Mouse (Mus musculus) cortical plate, adult 2 months (tissue): ENCODE measurements around the gene Ddx51. TPM values are rescaled to one million over a fixed set of nuclear protein-coding genes. Genes with fewer than 3 reads are reported as not detected.

Experiments used
- H3K27ac ChIP-seq: fragments of 200-500 bp; 2 replicates; pipeline ENCODE4 v1.5.1; 2012; ENCODE audit warnings: low read length, control low read depth, inconsistent platforms; ENCODE audit not compliant: insufficient read depth
- H3K4me1 ChIP-seq: fragments of 200-500 bp; 2 replicates; pipeline ENCODE4 v1.6.1; 2011; ENCODE audit warnings: low read length; ENCODE audit not compliant: control insufficient read depth, insufficient read depth
- H3K4me3 ChIP-seq: fragments of 200-500 bp; 2 replicates; pipeline ENCODE4 v1.5.1; 2011; ENCODE audit warnings: mild to moderate bottlenecking, low read length, control low read depth; ENCODE audit not compliant: insufficient read depth
- CTCF ChIP-seq: fragments of 200-500 bp; IDR thresholded peaks from 2 replicates; pipeline ENCODE4 v1.5.1; 2011; ENCODE audit warnings: mild to moderate bottlenecking, control low read depth, low read length; ENCODE audit not compliant: insufficient read depth; ENCODE audit errors: extremely low read depth
- POLR2A ChIP-seq: fragments of 200-500 bp; IDR thresholded peaks from 2 replicates; pipeline ENCODE4 v1.6.1; 2011; ENCODE audit warnings: mild to moderate bottlenecking, low read length, control low read depth; ENCODE audit not compliant: insufficient read depth; ENCODE audit errors: extremely low read depth
- polyA plus RNA-seq: library from polyadenylated mRNA; depleted of rRNA; stranded (reverse); fragments of >200 nt; gene quantifications from 2 replicates; pipeline ENCODE4 v1.2.3, GENCODE M21; 2012

Gene Ddx51
- polyA plus RNA-seq, 1 experiment = 24.6 TPM

DNA sequence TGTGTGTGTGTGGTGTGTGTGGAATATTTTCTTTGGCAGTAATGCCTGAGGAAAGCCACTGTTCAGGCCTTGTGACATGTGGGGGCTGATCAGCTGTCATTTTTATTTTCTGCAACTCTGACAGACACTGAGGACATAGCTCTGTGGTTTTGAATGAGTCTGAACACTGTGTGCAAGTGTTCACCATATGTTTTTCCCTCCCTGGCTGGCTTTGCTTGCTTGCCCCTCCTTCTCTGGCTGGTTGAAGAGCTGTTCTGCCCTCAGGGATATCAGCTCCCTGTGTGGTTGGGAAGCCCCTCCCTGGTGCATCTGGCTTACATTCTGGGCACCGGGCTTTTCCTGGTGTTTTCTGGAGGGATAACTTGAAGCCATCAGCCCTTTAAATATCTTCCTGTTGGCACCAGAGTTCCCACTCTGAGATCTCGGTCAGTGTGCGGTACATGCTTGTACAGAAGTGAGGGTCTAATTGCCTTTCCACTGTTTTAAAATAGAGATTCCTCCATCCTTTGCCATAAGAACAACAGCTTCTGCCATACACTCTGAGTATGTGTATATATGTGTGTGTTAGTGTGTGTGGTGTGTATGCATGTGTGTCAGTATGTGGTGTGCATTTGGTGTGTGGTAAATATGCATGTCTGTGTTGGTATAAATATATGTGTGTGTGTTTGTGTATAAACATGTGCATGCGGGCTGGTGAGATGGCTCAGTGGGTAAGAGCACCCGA is 41.7 kb upstream of the Ddx51 start:
- no peak overlapping the region for H3K4me3 ChIP-seq
- H3K4me1 ChIP-seq = no peaks in the 10 kb centered on the region
- H3K27ac ChIP-seq = no peak overlapping the region
- TF ChIP-seq POLR2A (no peak), CTCF (no peak)

DNA sequence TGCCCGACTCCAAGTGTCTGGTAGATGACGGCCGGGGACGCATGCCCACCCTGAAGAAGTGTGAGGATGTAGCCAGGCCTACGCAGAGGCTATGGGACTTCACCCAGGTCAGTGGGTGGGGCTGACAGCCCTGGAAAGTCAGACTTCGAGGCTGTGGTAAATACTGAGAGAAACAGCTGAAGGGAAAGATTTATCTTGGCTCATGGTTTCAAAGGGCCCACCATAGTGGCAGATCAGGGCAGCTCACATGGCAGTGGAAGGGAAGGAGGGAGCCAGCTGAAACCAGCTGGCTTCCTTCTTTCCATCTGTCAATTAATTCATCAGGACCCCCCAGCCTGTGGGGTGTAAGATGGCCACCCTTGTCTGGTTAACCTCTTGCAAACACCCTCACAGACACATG is 34.0 kb upstream of the Ddx51 start:
- Histone ChIP-seq H3K27ac (no peak overlapping the region), H3K4me3 (no peak overlapping the region), H3K4me1 (no peaks in the 10 kb centered on the region)
- TF ChIP-seq POLR2A (no peak), CTCF (no peak)

DNA sequence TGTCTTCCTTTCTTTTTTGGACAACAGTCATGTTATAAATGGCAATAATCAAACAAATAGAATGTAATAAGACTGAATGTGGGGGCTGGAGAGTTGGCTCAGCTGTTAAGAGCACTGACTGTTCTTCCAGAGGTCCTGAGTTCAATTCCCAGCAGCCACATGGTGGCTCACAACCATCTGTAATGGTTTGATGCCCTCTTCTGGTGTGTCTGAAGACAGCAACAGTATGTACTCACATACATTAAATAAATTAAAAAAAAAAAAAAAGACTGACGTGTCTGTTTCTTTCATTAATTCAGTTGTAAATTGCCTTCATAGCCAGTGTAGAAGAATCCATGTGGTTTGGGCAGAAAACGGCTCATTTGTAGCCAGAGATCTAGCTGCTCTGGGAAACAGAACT is 28.9 kb upstream of the Ddx51 start:
- H3K4me1 ChIP-seq = no peaks in the 10 kb centered on the region
- no peak for TF ChIP-seq POLR2A
- 0 out of 2 replicates have a peak, but pooled peaks have one; percentile 1 for TF ChIP-seq CTCF
- H3K27ac ChIP-seq = no peak overlapping the region
- H3K4me3 ChIP-seq = no peak overlapping the region

DNA sequence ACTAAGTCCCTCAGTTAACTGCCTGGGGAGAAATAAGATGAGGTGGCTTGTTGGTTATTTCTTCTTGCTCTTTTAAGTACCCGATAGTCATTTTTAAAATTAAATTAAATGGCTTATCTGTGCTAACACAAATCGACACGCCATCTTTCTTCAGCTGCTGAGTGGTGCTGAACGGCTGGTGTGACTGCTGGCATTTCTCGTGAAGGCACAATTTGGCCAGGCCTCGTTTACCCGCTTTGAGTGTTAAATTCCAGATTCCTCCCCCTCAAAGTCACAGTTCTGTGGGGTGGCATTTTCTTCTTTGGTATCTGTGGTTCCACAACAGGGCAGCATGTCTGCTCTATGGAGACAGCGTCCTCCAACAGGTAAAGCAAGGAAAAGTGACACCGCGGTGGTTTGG is 25.9 kb upstream of the Ddx51 start:
- Histone ChIP-seq H3K4me3 (no peak overlapping the region), H3K4me1 (no peaks in the 10 kb centered on the region), H3K27ac (no peak overlapping the region)
- TF ChIP-seq CTCF (no peak), POLR2A (no peak)

DNA sequence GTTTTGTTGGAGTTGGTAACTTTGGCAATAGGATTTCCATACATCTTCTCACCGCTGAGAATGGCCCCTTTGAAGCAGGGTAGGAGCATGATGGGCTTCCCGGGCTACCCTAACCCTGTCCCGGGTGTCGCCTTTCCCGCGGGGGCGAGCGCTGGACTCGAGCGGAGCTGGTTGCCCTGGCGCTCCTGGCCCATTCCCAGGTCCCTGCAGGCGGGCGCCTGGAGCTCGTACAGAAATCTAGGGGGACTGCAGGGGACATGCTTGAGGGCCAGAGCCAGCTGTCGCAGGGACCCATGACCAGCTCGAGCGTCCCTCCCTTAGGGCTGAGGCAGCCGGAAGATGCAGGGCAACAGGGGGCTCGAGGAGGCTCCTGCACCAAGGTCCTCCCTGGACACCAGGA is 25.1 kb upstream of the Ddx51 start:
- Histone ChIP-seq H3K4me3 (no peak overlapping the region), H3K27ac (no peak overlapping the region), H3K4me1 (no peaks in the 10 kb centered on the region)
- TF ChIP-seq CTCF (no peak), POLR2A (no peak)

DNA sequence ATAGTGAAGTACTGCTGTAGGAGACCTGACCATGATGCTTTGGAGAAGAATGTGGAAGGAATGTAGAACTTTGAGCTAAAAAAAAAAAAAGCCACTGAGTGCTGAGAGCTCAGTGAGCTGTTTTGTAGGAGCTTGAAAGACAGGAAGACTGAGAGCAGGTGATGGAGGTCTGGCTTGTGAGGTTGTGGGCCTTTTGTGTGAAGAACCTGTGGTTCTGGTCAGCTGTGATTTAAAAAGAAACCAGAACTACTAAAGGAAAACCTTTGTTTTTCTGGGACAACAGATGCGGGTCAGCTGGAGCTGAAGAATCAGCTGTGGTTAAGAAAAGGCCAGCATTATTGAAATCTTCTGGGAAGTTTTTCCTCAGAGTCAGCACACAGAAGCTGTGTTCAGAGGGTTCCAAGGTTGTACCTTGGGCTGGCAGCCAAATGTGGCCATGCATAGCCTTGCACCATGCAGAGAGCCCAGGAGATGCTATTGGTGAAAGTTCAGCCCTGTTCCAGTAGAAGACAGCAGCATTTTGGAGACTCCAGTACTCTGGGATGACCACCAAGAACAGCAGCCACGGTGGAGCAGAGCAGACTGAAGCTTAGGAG is 23.6 kb upstream of the Ddx51 start:
- H3K4me1 ChIP-seq = no peaks in the 10 kb centered on the region
- TF ChIP-seq CTCF (no peak), POLR2A (no peak)
- no peak overlapping the region for H3K27ac ChIP-seq
- H3K4me3 ChIP-seq = no peak overlapping the region

DNA sequence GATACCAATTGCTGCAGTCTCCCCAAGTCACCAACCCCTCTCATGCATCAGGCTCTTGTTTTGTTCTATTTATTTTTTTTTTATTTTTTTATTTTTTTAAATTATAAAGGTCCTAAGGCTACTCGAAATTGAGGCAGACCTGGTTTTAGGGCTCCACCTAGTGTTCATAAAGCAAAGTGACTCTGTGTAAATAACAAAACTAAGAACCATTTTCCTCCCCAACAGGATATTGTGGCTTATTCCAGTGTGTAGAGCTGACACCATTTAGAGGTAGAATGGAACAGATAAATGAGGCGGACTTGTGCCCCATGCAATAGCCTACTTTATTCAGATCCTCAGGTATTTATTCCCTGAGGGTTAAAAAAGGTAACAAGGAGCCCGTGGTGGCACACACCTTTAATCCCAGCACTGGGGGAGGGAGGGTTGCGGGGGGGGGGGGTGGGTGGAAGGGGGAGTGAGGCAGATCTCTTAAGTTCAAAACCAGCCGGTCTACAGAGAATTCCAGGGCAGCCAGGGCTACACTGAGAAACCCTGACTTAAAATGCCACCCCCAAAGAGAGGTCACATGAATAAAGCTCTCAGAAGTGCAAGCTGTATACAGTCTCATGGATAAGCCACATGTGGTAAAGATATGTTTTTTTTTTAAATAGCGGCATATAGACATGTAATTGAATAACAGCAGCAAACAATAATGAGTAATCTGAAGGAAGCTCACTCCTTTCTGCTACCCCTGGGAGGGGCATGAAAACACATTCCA is 17.1 kb upstream of the Ddx51 start:
- no peak overlapping the region for H3K4me3 ChIP-seq

DNA sequence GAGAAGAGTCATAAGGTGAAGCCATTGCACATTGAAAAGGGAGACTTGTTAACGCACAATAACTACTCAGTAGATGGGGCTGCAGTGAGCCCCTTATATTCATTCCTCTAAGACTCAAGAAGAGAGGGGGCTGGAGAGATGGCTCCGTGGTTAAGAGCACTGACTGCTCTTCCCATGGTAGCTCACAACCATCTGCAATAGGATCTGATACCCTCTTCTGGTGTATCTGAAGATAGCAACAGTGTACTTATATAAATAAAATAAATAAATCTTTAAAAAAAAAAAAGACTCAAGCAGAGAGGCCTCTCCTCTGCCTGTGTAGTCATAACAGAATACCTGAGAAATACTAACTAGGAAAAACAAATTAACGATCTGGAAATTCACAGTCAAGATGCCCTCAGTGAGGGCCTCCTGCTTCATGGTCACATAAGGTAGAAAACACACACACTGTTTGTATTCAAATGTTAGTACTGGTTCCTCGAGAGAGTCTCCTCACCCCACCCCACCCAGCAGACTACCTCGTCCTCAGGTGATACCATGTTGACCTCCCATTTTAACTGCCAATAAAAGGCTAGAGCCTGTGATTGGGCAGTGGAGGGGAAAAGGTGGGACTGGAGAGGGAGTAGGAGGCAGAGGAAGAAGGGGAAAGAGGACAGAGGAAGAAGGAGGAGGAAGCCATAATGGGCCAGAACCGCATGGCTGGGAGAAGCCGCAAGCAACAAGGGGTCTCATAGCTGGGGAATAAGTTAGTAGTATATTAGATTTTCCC is 14.8 kb upstream of the Ddx51 start:
- no peak overlapping the region for H3K4me3 ChIP-seq
- no peak overlapping the region for H3K27ac ChIP-seq
- no peak for TF ChIP-seq CTCF
- H3K4me1 ChIP-seq = no peaks in the 10 kb centered on the region

More for the DNA sequence above, 17.1 kb upstream of the Ddx51 start:
- TF ChIP-seq POLR2A (no peak), CTCF (0 out of 2 replicates have a peak, but pooled peaks have one; percentile 29)
- H3K4me1 ChIP-seq = no peaks in the 10 kb centered on the region
- no peak overlapping the region for H3K27ac ChIP-seq

DNA sequence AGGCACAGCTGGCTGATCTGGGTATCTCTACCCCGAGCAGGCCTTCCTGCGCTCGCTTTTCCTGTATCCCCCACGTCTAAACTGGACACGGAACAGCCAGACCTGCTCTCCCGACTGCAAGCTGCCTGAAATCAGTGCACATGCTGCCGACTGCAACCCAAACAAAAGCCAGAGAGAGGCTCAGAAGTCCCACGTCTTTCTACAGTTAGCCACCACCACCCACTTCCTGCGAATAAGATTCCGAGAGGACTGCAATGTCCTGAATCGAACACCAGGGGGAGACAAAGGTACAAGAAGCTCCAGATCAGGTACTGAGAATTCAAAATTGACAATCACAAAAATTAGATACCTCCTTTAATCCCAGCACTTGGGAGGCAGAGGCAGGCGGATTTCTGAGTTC is 13.8 kb upstream of the Ddx51 start:
- H3K4me1 ChIP-seq = no peaks in the 10 kb centered on the region
- no peak overlapping the region for H3K27ac ChIP-seq
- TF ChIP-seq POLR2A (no peak), CTCF (peak; percentile 74)
- no peak overlapping the region for H3K4me3 ChIP-seq

DNA sequence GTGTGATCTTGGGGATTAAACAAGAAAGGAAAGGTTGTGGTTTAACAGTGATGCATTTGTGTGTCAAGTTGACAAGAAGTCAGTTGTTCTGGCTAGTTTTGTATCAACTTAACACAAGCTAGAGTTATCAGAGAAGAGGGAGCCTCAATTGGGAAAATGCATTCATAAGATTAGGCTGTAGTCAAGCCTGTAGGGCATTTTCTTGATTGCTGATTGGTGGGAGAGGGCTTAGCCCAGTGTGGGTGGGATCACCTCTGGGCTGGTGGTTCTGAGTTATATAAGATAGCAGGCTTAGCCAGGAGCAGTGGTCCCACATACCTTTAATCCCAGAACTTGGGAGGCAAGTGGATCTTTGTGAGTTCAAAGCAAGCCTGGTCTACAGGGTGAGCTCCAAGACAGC is 6.9 kb upstream of the Ddx51 start:
- Histone ChIP-seq H3K4me1 (no peaks in the 10 kb centered on the region), H3K4me3 (no peak overlapping the region), H3K27ac (no peak overlapping the region)
- TF ChIP-seq CTCF (no peak), POLR2A (no peak)
